Mouse (Mus musculus) brain, embryonic 14.5 days (tissue): Measurements from ENCODE around the gene Pemt.

Experiments used
- CTCF ChIP-seq: fragments of 200-500 bp; IDR thresholded peaks from 2 replicates; pipeline ENCODE4 v1.5.1; 2012; ENCODE audit warnings: inconsistent platforms, mild to moderate bottlenecking, moderate library complexity, borderline replicate concordance; ENCODE audit not compliant: insufficient read depth, insufficient read length; ENCODE audit errors: extremely low read depth
- POLR2A ChIP-seq: fragments of 200-500 bp; IDR thresholded peaks from 2 replicates; pipeline ENCODE4 v1.6.1; 2012; ENCODE audit warnings: mild to moderate bottlenecking, inconsistent platforms, borderline replicate concordance; ENCODE audit not compliant: poor library complexity, insufficient read depth, insufficient read length, severe bottlenecking; ENCODE audit errors: extremely low read depth

DNA sequence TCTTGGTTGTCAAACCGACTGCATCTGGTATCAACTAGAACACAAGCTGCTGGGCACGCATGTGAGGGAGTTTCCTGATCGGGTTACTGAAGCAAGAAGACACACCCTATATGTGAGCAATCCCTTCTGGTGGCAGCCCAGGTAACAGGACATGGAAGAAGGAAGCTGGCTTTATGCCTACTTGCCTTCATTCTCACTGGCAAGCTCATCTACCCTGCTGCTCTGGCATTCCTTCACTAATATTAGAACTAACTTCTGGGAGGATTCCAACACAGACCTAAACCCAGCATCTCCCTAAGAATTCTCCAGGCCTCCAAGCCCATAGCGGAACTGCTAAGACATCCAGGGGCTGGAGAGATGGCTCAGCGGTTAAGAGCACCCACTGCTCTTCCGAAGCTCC, 25.1 kb downstream of the Pemt start:
- TF ChIP-seq CTCF (no peak), POLR2A (no peak)
